9 mouse cellular contexts compared by ENCODE assay signal in genomic region chr11:59263870-59264563, GRCm38 (mm10). TPM values are rescaled to one million over a fixed set of nuclear protein-coding genes. Genes with fewer than 3 reads are reported as not detected.
DNase-seq lines count a peak whose midpoint lies in the region; ATAC-seq and TF ChIP-seq lines count a peak whose summit lies in the region.
"Had no signal": no experiment of that assay in that cellular context is flagged by ENCODE, and none has a peak within 500 bp of the region (broad histone marks: within the 10 kb centered on the region; RNA-seq: fewer than 3 reads in every experiment).

No protein-coding gene starts in this region.

- no peak for TF ChIP-seq EP300 in heart, postnatal 0 days (IDR thresholded peaks at IDR 0.05; ENCODE audit: low read depth)

- peak overlapping the region; percentile 50 for H3K9ac ChIP-seq in heart, postnatal 0 days (replicated peaks; ENCODE audit: low read depth, low read length)

- H3K27me3 ChIP-seq in heart, postnatal 0 days (ENCODE audit: control insufficient read depth, insufficient read depth, low read length): peaks cover 65% of the 10 kb centered on the region

- peak overlapping the region; percentile 95 for H3K4me2 ChIP-seq in heart, postnatal 0 days (ENCODE audit: low read depth, low read length)

- peak; percentile 36 for DNase-seq in layer of hippocampus, adult 11-12 months (ENCODE audit: low spot score)
- DNase-seq in layer of hippocampus, adult 9-10 months (ENCODE audit: low spot score): no peak
- peak; percentile 38 for DNase-seq in heart, postnatal 0 days (ENCODE audit: low spot score)
- peak; percentile 25 to 41 for DNase-seq in layer of hippocampus, adult 2 months (ENCODE audit: low spot score in 2 of 2)
- DNase-seq in lung, postnatal 10 days: peak; percentile 83
- peak; percentile 73 for DNase-seq in retina, embryonic 14.5 days (ENCODE audit: low spot score)
- DNase-seq in thymus, adult 18-20 months: no peak

- peak; percentile 34 for ATAC-seq in common myeloid progenitor, adult 5-6 weeks (replicated peaks; ENCODE audit: low read depth, poor library complexity, severe bottlenecking)
- peak; percentile 71; the same call in 1 of the 2 replicates for ATAC-seq in heart, postnatal 0 days (ENCODE audit: insufficient read depth, low read depth)

- H3K4me1 ChIP-seq in heart, postnatal 0 days (ENCODE audit: control insufficient read depth, insufficient read depth): peaks cover 4% of the 10 kb centered on the region; the same call in 1 of the 2 replicates

- peak; percentile 45 for TF ChIP-seq CTCF in heart, postnatal 0 days (IDR thresholded peaks at IDR 0.05; ENCODE audit: low read depth)
- peak; percentile 60 for TF ChIP-seq CTCF in layer of hippocampus, adult 2 months (conservative IDR thresholded peaks at IDR 0.05)

- WGBS in heart, postnatal 0 days: under 1% methylated on average over 56 of the region's 56 CpGs

- 0 out of 2 replicates have a peak, but pooled peaks cover under 1% of the 10 kb centered on the region for H3K9me3 ChIP-seq in heart, postnatal 0 days (replicated peaks; ENCODE audit: control insufficient read depth, low read length)

- no peaks in the 10 kb centered on the region for H3K36me3 ChIP-seq in heart, postnatal 0 days (replicated peaks; ENCODE audit: control insufficient read depth, insufficient read depth, low read length)

- H3K27ac ChIP-seq in heart, postnatal 0 days (ENCODE audit: low read depth): no peak overlapping the region
- peak overlapping the region; percentile 51; the same call in 1 of the 2 replicates for H3K27ac ChIP-seq in layer of hippocampus, adult 2 months
- H3K27ac ChIP-seq: macrophage had no signal

- H3K4me3 ChIP-seq in heart, postnatal 0 days (ENCODE audit: low read depth, low read length): peak overlapping the region; percentile 58
- peak overlapping the region; percentile 55 for H3K4me3 ChIP-seq in layer of hippocampus, adult 2 months

RNA-seq across cellular contexts. Expression of gene Wnt3a, which starts 26.5 kb away (rescaled TPM):
- not detected in 2 replicates for total RNA-seq in common myeloid progenitor, adult 5-6 weeks (2017)
- not detected in 2 replicates for total RNA-seq in heart, postnatal 0 days (2014; rRNA removed; ENCODE audit: low replicate concordance)
- not detected in 2 replicates for polyA plus RNA-seq in heart, postnatal 0 days (2015; fragmentation: Nextera tagmentation; extraction: Ambion mirVana)
- under 1 TPM in 1 of 2 experiments, not detected in 1; 0.13 TPM for total RNA-seq in layer of hippocampus, adult 2 months (2021)
- polyA plus RNA-seq: macrophage had no signal

RNA-seq across cellular contexts. Expression of gene Arf1, which starts 35.9 kb away (rescaled TPM):
- 300 and 320 TPM in 2 replicates for total RNA-seq in common myeloid progenitor, adult 5-6 weeks (2017)
- total RNA-seq in heart, postnatal 0 days (2014; rRNA removed; ENCODE audit: low replicate concordance): 336 and 378 TPM in 2 replicates
- 533 and 540 TPM in 2 replicates for polyA plus RNA-seq in heart, postnatal 0 days (2015; fragmentation: Nextera tagmentation; extraction: Ambion mirVana)
- total RNA-seq in layer of hippocampus, adult 2 months (2021): 100 to 1,000 TPM; 498 to 523 TPM

RNA-seq across cellular contexts. Expression of gene Wnt9a, which starts 42.7 kb away (rescaled TPM):
- total RNA-seq in common myeloid progenitor, adult 5-6 weeks (2017): not detected in 2 replicates
- 3.4 and 4.0 TPM in 2 replicates for total RNA-seq in heart, postnatal 0 days (2014; rRNA removed; ENCODE audit: low replicate concordance)
- 2.8 and 2.9 TPM in 2 replicates for polyA plus RNA-seq in heart, postnatal 0 days (2015; fragmentation: Nextera tagmentation; extraction: Ambion mirVana)
- 1 to 10 TPM; 3.8 TPM for total RNA-seq in layer of hippocampus, adult 2 months (2021)

RNA-seq across cellular contexts. Expression of gene 2310033P09Rik, which starts 55.9 kb away (rescaled TPM):
- 16.6 and 18.6 TPM in 2 replicates for total RNA-seq in common myeloid progenitor, adult 5-6 weeks (2017)
- total RNA-seq in heart, postnatal 0 days (2014; rRNA removed; ENCODE audit: low replicate concordance): 1.6 TPM in 1 of 2 replicates, not detected in the other
- 19.9 and 21.4 TPM in 2 replicates for polyA plus RNA-seq in heart, postnatal 0 days (2015; fragmentation: Nextera tagmentation; extraction: Ambion mirVana)
- 10 to 100 TPM; 21.6 to 22.3 TPM for total RNA-seq in layer of hippocampus, adult 2 months (2021)

Comparison
In these comparisons a context has a peak if more than half of its experiments do, and no peak if none do; other contexts are left out.
1. DNase-seq: peak in layer of hippocampus, adult 11-12 months (single experiment), heart, postnatal 0 days (single experiment), layer of hippocampus, adult 2 months (2 of 2), lung, postnatal 10 days (single experiment) and retina, embryonic 14.5 days (single experiment); none in layer of hippocampus, adult 9-10 months (single experiment) and thymus, adult 18-20 months (0 of 2).